Mouse (Mus musculus): ENCODE results near the gene Ccdc142. TPM values are rescaled to one million over a fixed set of nuclear protein-coding genes. Genes with fewer than 3 reads are reported as not detected.

Gene Ccdc142
- polyA plus RNA-seq, 1 experiment from 2014 or later = 1.1 TPM

- peak overlapping the region; percentile 51 for H3K4me2 ChIP-seq (ENCODE audit: low read depth, low read length)
- H3K27ac ChIP-seq (ENCODE audit: low read length) = no peak overlapping the region
- peaks cover 25% of the 10 kb centered on the region for H3K4me1 ChIP-seq (replicated peaks; ENCODE audit: control insufficient read depth, insufficient read depth, low read length)
- WGBS = 12% methylated on average over 41 of the region's 41 CpGs
- H3K36me3 ChIP-seq (ENCODE audit: control insufficient read depth, insufficient read depth, low read length) = peaks cover 6% of the 10 kb centered on the region
- H3K9me3 ChIP-seq (ENCODE audit: control insufficient read depth, low read length) = no peaks in the 10 kb centered on the region
- H3K4me3 ChIP-seq (ENCODE audit: low read length) = peak overlapping the region; percentile 23
- no peak for ATAC-seq (ENCODE audit: low read depth)
- no peaks in the 10 kb centered on the region for H3K27me3 ChIP-seq (ENCODE audit: control insufficient read depth, insufficient read depth, low read depth, low read length)
- H3K9ac ChIP-seq (ENCODE audit: low read length) = peak overlapping the region; percentile 64
Measured at GRCm38 (mm10) chr6:83142211-83142731, 40.9 kb downstream of the Ccdc142 start.

GRCm38 (mm10) chr6:83142886-83143285 is 41.5 kb downstream of the Ccdc142 start:
- H3K27me3 ChIP-seq (ENCODE audit: control insufficient read depth, insufficient read depth, low read depth, low read length) = no peaks in the 10 kb centered on the region
- H3K4me3 ChIP-seq (ENCODE audit: low read length) = no peak overlapping the region
- no peak overlapping the region for H3K27ac ChIP-seq (ENCODE audit: low read length)
- H3K36me3 ChIP-seq (ENCODE audit: control insufficient read depth, insufficient read depth, low read length) = peaks cover 8% of the 10 kb centered on the region
- no peaks in the 10 kb centered on the region for H3K9me3 ChIP-seq (ENCODE audit: control insufficient read depth, low read length)
- H3K9ac ChIP-seq (ENCODE audit: low read length) = no peak overlapping the region
- H3K4me2 ChIP-seq (ENCODE audit: low read depth, low read length) = no peak overlapping the region
- WGBS = 61% methylated on average over 11 of the region's 11 CpGs
- no peak for ATAC-seq (ENCODE audit: low read depth)
- peaks cover 22% of the 10 kb centered on the region for H3K4me1 ChIP-seq (replicated peaks; ENCODE audit: control insufficient read depth, insufficient read depth, low read length)

- Histone ChIP-seq H3K27me3 (ENCODE audit: control insufficient read depth, insufficient read depth, low read depth, low read length) (no peaks in the 10 kb centered on the region), H3K27ac (ENCODE audit: low read length) (no peak overlapping the region), H3K9ac (ENCODE audit: low read length) (no peak overlapping the region), H3K4me1 (replicated peaks; ENCODE audit: control insufficient read depth, insufficient read depth, low read length) (peaks cover 9% of the 10 kb centered on the region), H3K36me3 (ENCODE audit: control insufficient read depth, insufficient read depth, low read length) (peaks cover 14% of the 10 kb centered on the region), H3K4me3 (ENCODE audit: low read length) (no peak overlapping the region), H3K9me3 (ENCODE audit: control insufficient read depth, low read length) (no peaks in the 10 kb centered on the region), H3K4me2 (ENCODE audit: low read depth, low read length) (no peak overlapping the region)
- 64% methylated on average over 2 of the region's 2 CpGs for WGBS
- no peak for ATAC-seq (ENCODE audit: low read depth)
Measured at GRCm38 (mm10) chr6:83145209-83145608, 43.8 kb downstream of the Ccdc142 start.

GRCm38 (mm10) chr6:83145805-83146204 is 44.4 kb downstream of the Ccdc142 start:
- Histone ChIP-seq H3K27me3 (ENCODE audit: control insufficient read depth, insufficient read depth, low read depth, low read length) (no peaks in the 10 kb centered on the region), H3K4me1 (replicated peaks; ENCODE audit: control insufficient read depth, insufficient read depth, low read length) (peaks cover 9% of the 10 kb centered on the region), H3K27ac (ENCODE audit: low read length) (no peak overlapping the region), H3K36me3 (ENCODE audit: control insufficient read depth, insufficient read depth, low read length) (peaks cover 14% of the 10 kb centered on the region), H3K9me3 (ENCODE audit: control insufficient read depth, low read length) (no peaks in the 10 kb centered on the region), H3K4me3 (ENCODE audit: low read length) (no peak overlapping the region), H3K4me2 (ENCODE audit: low read depth, low read length) (no peak overlapping the region), H3K9ac (ENCODE audit: low read length) (no peak overlapping the region)
- ATAC-seq (ENCODE audit: low read depth) = no peak
- 53% methylated on average over 9 of the region's 9 CpGs for WGBS

GRCm38 (mm10) chr6:83147280-83147679 is 45.9 kb downstream of the Ccdc142 start:
- 49% methylated on average over 7 of the region's 7 CpGs for WGBS
- Histone ChIP-seq H3K36me3 (ENCODE audit: control insufficient read depth, insufficient read depth, low read length) (peaks cover 16% of the 10 kb centered on the region), H3K27ac (ENCODE audit: low read length) (no peak overlapping the region), H3K4me2 (ENCODE audit: low read depth, low read length) (no peak overlapping the region), H3K4me3 (ENCODE audit: low read length) (no peak overlapping the region), H3K9ac (ENCODE audit: low read length) (no peak overlapping the region), H3K27me3 (ENCODE audit: control insufficient read depth, insufficient read depth, low read depth, low read length) (no peaks in the 10 kb centered on the region), H3K4me1 (replicated peaks; ENCODE audit: control insufficient read depth, insufficient read depth, low read length) (peaks cover 3% of the 10 kb centered on the region), H3K9me3 (ENCODE audit: control insufficient read depth, low read length) (no peaks in the 10 kb centered on the region)
- no peak for ATAC-seq (ENCODE audit: low read depth)

DNA sequence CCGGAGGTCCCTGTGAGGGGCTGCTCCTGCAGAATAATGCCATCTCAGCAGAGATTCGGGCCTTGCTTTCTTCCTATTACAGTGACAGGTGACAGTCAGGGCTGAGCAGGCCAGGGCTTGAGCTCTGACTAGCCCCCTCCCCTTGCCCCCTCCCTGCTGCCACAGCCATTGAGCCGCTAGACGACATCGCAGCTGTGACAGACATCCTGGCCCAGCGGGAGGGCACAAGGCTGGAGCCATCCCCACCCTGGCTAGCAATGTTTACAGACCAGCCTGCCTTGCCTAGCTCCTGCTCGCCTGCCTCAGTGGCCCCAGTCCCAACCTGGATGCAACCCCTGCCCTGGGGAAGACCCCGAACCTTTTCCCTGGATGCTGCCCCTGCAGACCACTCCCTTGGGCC is 50.3 kb downstream of the Ccdc142 start:
- 34% methylated on average over 8 of the region's 8 CpGs for WGBS
- ATAC-seq (ENCODE audit: low read depth) = no peak
- H3K4me1 ChIP-seq (replicated peaks; ENCODE audit: control insufficient read depth, insufficient read depth, low read length) = peaks cover 8% of the 10 kb centered on the region
- H3K4me3 ChIP-seq (ENCODE audit: low read length) = no peak overlapping the region
- no peak overlapping the region for H3K27ac ChIP-seq (ENCODE audit: low read length)
- H3K4me2 ChIP-seq (ENCODE audit: low read depth, low read length) = no peak overlapping the region
- H3K36me3 ChIP-seq (ENCODE audit: control insufficient read depth, insufficient read depth, low read length) = peaks cover 16% of the 10 kb centered on the region; the same call in 1 of the 2 replicates
- H3K27me3 ChIP-seq (ENCODE audit: control insufficient read depth, insufficient read depth, low read depth, low read length) = no peaks in the 10 kb centered on the region
- H3K9me3 ChIP-seq (ENCODE audit: control insufficient read depth, low read length) = no peaks in the 10 kb centered on the region
- H3K9ac ChIP-seq (ENCODE audit: low read length) = no peak overlapping the region

GRCm38 (mm10) chr6:83153038-83153437 is 51.6 kb downstream of the Ccdc142 start:
- no peak overlapping the region for H3K9ac ChIP-seq (ENCODE audit: low read length)
- ATAC-seq (ENCODE audit: low read depth) = no peak
- 84% methylated on average over 12 of the region's 12 CpGs for WGBS
- no peak overlapping the region for H3K4me3 ChIP-seq (ENCODE audit: low read length)
- H3K4me2 ChIP-seq (ENCODE audit: low read depth, low read length) = no peak overlapping the region
- H3K36me3 ChIP-seq (ENCODE audit: control insufficient read depth, insufficient read depth, low read length) = peaks cover 11% of the 10 kb centered on the region; the same call in 1 of the 2 replicates
- no peak overlapping the region for H3K27ac ChIP-seq (ENCODE audit: low read length)
- H3K4me1 ChIP-seq (replicated peaks; ENCODE audit: control insufficient read depth, insufficient read depth, low read length) = peaks cover 8% of the 10 kb centered on the region
- H3K27me3 ChIP-seq (ENCODE audit: control insufficient read depth, insufficient read depth, low read depth, low read length) = no peaks in the 10 kb centered on the region
- H3K9me3 ChIP-seq (ENCODE audit: control insufficient read depth, low read length) = no peaks in the 10 kb centered on the region

- H3K9ac ChIP-seq (ENCODE audit: low read length) = no peak overlapping the region
- no peak for ATAC-seq (ENCODE audit: low read depth)
- peaks cover 9% of the 10 kb centered on the region; the same call in 1 of the 2 replicates for H3K36me3 ChIP-seq (ENCODE audit: control insufficient read depth, insufficient read depth, low read length)
- H3K27ac ChIP-seq (ENCODE audit: low read length) = no peak overlapping the region
- peaks cover 8% of the 10 kb centered on the region for H3K4me1 ChIP-seq (replicated peaks; ENCODE audit: control insufficient read depth, insufficient read depth, low read length)
- H3K4me2 ChIP-seq (ENCODE audit: low read depth, low read length) = no peak overlapping the region
- WGBS = 62% methylated on average over 5 of the region's 5 CpGs
- no peaks in the 10 kb centered on the region for H3K9me3 ChIP-seq (ENCODE audit: control insufficient read depth, low read length)
- no peak overlapping the region for H3K4me3 ChIP-seq (ENCODE audit: low read length)
- no peaks in the 10 kb centered on the region for H3K27me3 ChIP-seq (ENCODE audit: control insufficient read depth, insufficient read depth, low read depth, low read length)
Measured at GRCm38 (mm10) chr6:83153485-83153884, 52.1 kb downstream of the Ccdc142 start.

DNA sequence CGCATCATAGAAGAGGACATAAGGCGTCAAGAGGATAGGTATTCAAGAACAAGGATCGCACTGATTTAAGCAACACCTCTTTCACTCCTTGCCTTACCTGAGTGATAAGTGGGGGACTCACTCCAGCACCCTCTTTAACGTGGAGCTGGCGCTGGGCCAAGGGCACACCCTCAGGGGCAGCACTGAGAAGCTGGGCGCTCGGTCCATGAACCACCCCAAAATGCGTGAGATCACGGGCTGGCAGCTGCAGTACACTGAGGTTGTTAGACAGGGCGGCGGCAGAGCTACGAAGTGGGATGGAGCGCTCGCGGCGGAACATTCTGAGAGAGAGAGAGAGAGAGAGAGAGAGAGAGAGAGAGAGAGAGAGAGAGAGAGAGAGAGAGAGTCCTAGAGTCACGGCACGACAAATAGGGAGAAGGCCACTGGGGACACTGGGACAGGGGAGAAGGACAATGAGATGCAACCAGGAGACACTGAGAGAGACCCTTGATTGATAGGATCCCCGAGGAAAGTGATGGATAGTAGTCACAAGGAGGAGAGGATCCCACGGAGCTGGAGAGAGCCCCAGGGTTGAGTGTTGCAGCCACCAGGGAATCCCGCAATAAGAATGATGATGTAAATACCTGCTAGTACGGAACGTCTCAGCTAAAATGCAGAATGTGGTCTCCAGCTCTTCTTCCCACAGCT is 54.3 kb downstream of the Ccdc142 start:
- H3K4me1 ChIP-seq (replicated peaks; ENCODE audit: control insufficient read depth, insufficient read depth, low read length) = peaks cover 8% of the 10 kb centered on the region
- peak; percentile 20; the same call in 1 of the 2 replicates for ATAC-seq (ENCODE audit: low read depth)
- H3K27me3 ChIP-seq (ENCODE audit: control insufficient read depth, insufficient read depth, low read depth, low read length) = peaks cover under 1% of the 10 kb centered on the region
- WGBS = 6% methylated on average over 23 of the region's 23 CpGs
- H3K9me3 ChIP-seq (ENCODE audit: control insufficient read depth, low read length) = no peaks in the 10 kb centered on the region
- peak overlapping the region; percentile 54 for H3K9ac ChIP-seq (ENCODE audit: low read length)
- no peak overlapping the region for H3K27ac ChIP-seq (ENCODE audit: low read length)
- H3K4me3 ChIP-seq (ENCODE audit: low read length) = peak overlapping the region; percentile 56
- peak overlapping the region; percentile 81 for H3K4me2 ChIP-seq (ENCODE audit: low read depth, low read length)
- peaks cover 6% of the 10 kb centered on the region; the same call in 1 of the 2 replicates for H3K36me3 ChIP-seq (ENCODE audit: control insufficient read depth, insufficient read depth, low read length)

Measured in lung, embryonic 16.5 days (tissue).